Mouse (Mus musculus): ENCODE measurements at regions not wholly inside any gene's neighbourhood (a gene's known extent, or its start where the extent isn't known, plus 50 kb on each side); places are given as distances from the start of the nearest gene placed in this dataset.

DNA sequence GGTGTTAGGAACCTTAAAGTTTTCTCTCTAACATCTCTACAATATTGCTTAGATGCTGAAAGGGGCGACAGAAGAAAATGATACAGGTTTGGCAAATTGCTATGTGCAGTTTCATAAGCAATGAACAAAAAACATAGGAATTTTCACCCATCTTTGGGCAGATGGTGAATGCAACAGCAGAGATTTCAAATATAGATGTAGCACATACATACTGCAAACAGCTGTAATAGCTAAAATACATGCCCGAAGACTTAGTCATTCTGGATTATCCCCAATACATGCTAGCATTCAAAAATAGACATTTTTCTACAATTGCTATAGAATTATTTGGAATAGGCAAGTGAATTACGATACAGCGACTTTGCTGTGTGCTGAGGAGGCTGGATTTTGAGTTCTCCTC, 544.1 kb downstream of the D3Ertd751e start:
- DNase-seq: no peak

GRCm38 (mm10) chr3:42312424-42312823, 570.0 kb downstream of the D3Ertd751e start:
- no peak for DNase-seq

DNA sequence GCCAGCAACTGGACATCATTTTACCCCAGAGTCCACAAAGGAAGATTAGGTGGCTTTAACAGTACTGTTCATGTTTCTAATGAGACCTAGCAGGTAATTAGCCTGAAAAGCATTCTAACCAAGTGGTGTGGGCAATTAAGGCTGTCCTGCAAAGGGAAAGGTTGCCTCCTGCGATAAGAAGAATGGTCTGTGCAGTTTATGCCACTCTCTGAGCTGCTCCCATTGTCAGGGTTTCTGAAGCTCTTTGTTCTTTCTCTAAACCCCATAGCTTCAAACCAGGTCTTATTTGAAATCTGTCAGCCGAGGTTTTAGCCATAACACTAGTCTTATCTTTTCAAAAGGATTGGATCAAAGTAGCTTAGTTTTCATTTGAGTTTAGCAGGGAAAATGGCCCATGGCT, 585.3 kb downstream of the D3Ertd751e start:
- DNase-seq: no peak

GRCm38 (mm10) chr3:42342806-42343205, 600.4 kb downstream of the D3Ertd751e start:
- no peak for DNase-seq

DNA sequence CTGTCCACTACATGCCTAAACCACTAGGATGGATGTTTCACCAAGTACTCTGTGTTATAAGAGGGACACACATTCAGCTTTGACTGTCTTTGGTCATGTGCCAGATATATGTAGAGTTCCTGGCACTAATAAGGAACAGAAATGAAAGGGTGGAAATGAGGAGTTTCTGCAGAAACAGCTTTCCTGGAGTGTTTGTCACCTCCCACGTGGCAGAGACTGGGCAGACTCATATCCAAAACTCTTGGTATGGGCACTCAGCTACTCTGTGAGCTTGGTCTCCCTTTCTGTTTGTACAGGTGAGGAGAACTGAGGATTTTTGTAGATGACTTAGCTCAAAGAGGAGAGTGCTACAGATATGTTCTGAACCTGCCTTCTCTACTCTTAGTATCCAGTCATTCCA, 634.4 kb downstream of the D3Ertd751e start:
- DNase-seq: no peak

GRCm38 (mm10) chr3:42382151-42382550, 639.7 kb downstream of the D3Ertd751e start:
- DNase-seq: peak; percentile 27

GRCm38 (mm10) chr3:42402716-42403115, 660.3 kb downstream of the D3Ertd751e start:
- no peak for DNase-seq

- DNase-seq: no peak
Observed at GRCm38 (mm10) chr3:42408958-42409633, 666.7 kb downstream of the D3Ertd751e start.

DNA sequence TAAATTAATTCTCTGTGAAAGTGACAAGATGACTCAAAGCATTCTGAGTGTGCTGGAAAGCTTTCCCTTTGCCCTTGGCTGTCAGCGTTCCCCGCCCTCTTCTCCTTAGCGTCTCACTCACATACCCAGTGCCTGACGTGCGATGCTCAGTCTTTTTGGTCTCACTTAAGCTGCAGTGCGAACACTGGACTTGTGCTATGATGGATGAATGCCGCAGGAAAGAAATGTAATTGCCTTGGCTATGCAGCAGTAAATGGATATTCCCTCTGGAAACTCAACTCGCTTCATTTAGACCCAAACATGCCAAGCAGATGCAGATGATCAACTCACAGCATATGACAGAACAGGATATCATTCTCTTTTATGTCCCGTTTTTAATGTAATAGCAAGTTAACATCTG, 685.0 kb downstream of the D3Ertd751e start:
- no peak for DNase-seq

GRCm38 (mm10) chr3:42449575-42449974, 707.2 kb downstream of the D3Ertd751e start:
- DNase-seq: no peak

DNA sequence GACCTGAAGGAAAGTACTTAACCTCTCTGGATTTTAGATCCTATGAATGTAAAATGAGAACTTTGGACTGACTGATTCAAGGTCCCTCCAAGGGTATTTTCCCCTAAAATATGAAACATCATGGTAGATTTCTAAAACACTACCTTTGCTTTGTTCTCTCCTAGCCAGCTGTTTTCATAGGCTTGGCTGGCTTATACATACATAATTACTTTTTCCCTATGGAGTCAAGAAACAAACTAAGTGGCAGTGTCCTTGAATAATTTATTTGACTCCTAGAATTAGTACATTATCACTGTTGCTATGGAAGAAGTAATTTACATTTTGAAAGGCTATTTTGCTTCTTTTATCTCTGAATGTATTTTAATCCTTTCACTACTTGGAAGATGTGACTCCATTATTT, 721.9 kb downstream of the D3Ertd751e start:
- no peak for DNase-seq

DNA sequence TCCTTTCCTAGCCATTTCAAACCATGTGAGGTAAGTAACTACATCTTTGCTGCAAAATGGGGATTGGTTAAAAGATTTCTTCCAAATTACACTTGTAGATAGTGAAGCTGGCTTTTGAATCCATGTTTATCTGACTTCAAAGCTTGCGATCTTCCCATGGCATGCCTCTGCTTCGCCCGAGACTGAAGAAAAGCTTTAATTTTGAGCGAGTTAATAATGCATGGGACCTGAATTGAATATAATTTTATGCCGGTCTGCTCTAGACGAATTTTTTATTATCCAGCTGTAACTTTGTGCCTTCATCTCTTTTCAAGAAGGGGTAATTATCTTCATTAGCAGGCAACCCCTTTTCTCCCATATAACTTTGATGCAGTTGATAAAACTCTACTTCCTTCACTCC, 724.7 kb downstream of the D3Ertd751e start:
- no peak for DNase-seq

DNA sequence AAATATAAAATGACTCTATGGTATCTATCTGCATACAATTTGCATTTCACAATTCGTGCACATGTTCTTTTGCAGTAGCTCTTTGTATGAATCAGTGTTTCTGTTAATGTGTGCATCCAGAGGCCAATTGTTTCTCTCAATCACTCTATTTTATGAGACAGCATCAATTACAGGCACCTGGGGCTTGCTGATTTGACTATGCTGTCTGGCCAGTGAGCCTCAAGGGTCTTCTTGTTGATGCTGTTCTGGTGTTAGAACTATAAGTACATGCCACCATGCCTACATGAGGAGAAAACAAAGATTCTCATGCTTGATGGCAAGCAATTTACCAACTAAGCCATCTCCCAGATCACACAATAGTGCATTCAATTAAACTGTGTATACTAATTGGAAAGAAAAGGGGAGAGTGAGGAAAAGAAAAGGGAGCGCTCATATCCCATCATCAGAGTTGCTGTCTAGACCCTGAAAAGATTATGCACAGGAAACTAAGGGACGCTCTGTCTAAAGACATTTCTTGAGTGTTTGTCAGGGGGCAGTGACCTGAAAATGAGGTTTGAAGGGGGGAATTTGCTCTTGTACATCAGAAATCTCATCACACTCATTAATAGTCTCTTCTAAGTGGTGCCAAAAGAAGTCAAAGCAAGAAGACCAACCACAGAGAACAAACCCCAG, 772.6 kb downstream of the D3Ertd751e start:
- no peak for DNase-seq

GRCm38 (mm10) chr3:42516286-42516685, 773.9 kb downstream of the D3Ertd751e start:
- DNase-seq: no peak

DNA sequence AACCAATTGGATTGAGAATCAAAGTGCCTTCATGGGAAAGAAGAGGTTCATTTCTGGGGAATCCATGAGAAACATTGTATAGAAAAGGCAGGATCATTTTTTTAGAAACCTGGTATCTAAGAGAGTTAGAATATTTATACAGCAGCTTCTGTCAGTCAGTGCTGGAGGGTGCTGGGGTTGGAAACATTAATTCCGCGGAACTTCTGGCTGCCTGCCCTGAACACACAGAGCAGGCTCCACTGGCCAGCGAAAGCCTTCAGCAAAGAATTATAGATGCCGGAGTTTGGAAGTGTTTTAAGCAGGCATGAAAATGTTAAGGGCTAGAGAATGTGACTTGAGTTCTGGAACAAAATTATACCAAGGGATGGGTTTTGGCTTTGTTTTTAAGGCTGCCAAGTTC, 789.0 kb downstream of the D3Ertd751e start:
- no peak for DNase-seq

- no peak for DNase-seq
Observed at GRCm38 (mm10) chr3:42566731-42567130, 824.3 kb downstream of the D3Ertd751e start.

DNA sequence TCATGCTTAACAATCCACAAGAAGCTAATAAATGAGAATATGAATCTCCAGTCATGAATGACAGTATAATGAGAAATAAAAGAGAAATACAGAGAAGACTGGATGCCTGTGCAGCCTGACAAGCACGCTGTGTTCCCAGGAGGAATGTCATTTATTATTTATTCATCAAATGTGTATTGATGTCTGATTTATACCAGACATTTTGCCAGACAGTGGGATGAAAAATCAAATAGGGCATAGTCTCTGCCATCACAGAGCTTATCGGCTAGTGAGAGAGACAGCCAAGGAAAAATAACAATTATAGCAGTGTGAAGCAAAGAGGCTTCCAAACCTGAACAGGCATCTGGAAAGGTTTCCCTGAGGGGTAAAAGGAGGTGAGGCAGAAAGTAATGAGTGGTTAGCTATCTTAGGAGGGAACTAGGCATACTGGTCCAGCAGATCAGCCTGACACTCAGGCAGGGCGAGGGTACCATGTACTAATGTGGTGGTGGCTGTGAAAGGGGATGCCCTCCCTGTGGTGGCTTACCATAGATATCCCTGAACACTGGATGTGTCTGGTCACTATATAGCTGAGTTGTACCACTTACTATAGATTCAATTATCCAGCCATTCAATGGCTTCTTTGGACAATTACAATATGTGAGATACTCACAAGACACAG, 828.1 kb downstream of the D3Ertd751e start:
- DNase-seq: no peak

- no peak for DNase-seq
Observed at GRCm38 (mm10) chr3:42571877-42572459, 829.6 kb downstream of the D3Ertd751e start.

DNA sequence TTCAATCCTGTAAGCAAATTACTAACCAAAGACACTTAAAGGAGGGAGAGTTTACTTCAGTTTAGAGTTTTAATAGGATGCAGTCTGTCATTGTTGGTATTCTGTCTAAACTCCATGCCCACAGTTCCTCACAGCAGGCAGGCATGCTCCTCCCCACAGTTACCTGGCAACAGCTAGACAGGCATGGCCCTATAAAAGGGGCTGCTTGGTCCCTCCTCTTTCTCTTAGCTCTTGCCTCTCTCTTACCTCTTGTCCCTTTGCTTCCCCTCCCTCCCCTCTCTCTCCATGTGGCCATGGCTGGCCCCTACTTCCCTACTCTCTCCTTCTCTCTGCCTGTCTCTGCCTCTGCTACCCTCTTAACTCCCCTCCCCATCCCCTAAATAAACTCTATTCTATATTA, 830.7 kb downstream of the D3Ertd751e start:
- no peak for DNase-seq

GRCm38 (mm10) chr3:42582311-42582710, 839.9 kb downstream of the D3Ertd751e start:
- no peak for DNase-seq

DNA sequence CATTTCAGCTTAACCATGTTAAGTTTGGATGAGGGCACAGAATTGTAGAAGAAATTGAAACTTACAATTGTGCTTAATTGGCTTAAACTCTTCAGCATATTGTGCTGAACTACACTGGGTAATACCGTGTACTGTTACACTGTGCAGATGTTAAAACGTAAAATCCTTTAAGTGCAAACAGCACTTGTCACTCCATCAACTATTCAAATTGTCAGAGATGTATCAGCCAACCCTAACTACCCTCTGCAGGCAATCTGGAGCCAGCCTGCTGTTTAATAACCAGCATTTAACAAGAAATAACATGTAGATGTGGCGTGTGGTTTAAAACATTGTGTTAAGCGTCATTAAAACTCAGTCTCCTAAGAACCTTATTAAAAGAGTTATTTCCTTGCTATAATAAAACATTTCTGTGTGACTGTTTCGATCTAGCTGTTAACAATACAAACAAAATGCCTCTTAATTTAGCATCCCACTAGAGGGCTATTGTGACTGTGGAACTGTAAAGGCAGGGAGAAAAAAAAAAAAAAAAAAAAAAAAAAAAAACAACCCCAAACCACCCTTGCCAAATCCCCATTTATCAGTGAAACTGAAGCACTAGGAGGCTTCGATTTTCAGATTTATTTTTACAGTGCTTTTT, 845.0 kb downstream of the D3Ertd751e start:
- DNase-seq: no peak

DNA sequence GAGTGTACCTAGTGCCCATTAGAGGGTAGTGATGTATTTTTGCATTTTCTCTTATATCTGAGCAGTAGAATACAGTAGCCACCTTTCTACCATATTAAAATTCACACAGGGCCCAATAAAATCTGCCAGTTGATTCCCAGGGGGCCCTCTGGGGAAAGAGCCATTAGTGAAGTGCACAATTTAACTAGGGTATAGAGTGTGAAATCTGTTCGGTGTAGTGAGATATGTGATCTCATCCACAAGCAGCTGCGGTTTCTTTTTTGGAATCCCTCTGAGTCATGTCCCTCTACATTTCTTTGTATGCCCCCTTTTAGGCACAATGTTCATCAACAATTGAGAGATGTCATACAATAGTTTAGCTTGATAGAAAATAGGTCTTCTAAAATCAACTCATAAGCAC, 847.1 kb downstream of the D3Ertd751e start:
- DNase-seq: no peak

DNA sequence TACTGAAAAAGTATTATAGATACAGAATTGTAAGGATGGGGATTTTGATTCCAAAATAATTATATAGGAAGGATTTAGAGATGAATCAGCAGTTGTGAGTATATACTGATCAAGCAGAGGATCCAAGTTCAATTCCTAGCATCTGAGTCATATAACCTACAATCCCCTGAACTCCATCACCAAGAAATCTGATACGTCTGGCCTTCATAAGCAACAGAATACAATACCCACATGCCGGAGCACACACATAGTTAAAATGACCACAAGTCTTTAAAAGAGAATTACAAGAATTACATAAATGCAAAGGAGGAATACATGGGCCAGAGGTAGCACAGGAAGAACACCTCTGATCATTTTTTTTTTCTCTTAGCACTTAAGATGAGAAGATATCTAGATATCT, 847.7 kb downstream of the D3Ertd751e start:
- no peak for DNase-seq

Measured in cerebellum, adult 8-10 months (tissue).